Mouse (Mus musculus) bone marrow macrophage, adult 2 months (primary cell): Measurements from ENCODE around the gene Rtel1. TPM values are rescaled to one million over a fixed set of nuclear protein-coding genes. Genes with fewer than 3 reads are reported as not detected.

Experiments
- H3K27ac ChIP-seq: 2 replicates; pipeline ENCODE4 v1.5.1; 2012; ENCODE audit warnings: low read depth, low read length; ENCODE audit not compliant: insufficient read depth
- H3K4me1 ChIP-seq: 2 replicates; pipeline ENCODE4 v1.6.1; 2012; ENCODE audit warnings: low read length; ENCODE audit not compliant: control insufficient read depth, insufficient read depth
- H3K4me3 ChIP-seq: 2 replicates; pipeline ENCODE4 v1.5.1; 2012; ENCODE audit warnings: mild to moderate bottlenecking, low read length, moderate library complexity; ENCODE audit not compliant: insufficient read depth
- CTCF ChIP-seq: IDR thresholded peaks from 2 replicates; pipeline ENCODE4 v1.5.1; 2012; ENCODE audit warnings: low read depth, mild to moderate bottlenecking, low read length, moderate library complexity
- POLR2A ChIP-seq: IDR thresholded peaks from 2 replicates; pipeline ENCODE4 v1.6.1; 2012; ENCODE audit warnings: mild to moderate bottlenecking, low read depth, low read length, borderline replicate concordance
- polyA plus RNA-seq: library from polyadenylated mRNA; stranded (reverse); fragments of >200 nt; gene quantifications from 2 replicates; pipeline ENCODE4 v1.2.4, GENCODE M21; 2012; ENCODE audit not compliant: missing spikeins, insufficient read depth, insufficient read length

The Rtel1 gene
- polyA plus RNA-seq, 1 experiment: 17.1 TPM

GRCm38 (mm10) chr2:181370001-181370400, 50.5 kb downstream of the Rtel1 start:
- Histone ChIP-seq H3K4me1 (peaks cover 14% of the 10 kb centered on the region), H3K4me3 (no peak overlapping the region), H3K27ac (no peak overlapping the region)
- TF ChIP-seq POLR2A (no peak), CTCF (no peak)

GRCm38 (mm10) chr2:181375787-181376186, 56.2 kb downstream of the Rtel1 start:
- TF ChIP-seq POLR2A (no peak), CTCF (no peak)
- H3K27ac ChIP-seq: no peak overlapping the region
- H3K4me3 ChIP-seq: no peak overlapping the region
- peaks cover 28% of the 10 kb centered on the region for H3K4me1 ChIP-seq

- Histone ChIP-seq H3K4me3 (no peak overlapping the region), H3K4me1 (peaks cover 28% of the 10 kb centered on the region), H3K27ac (no peak overlapping the region)
- TF ChIP-seq CTCF (no peak), POLR2A (no peak)
These were observed 57.7 kb downstream of the Rtel1 start for GRCm38 (mm10) chr2:181377230-181377629.

GRCm38 (mm10) chr2:181378701-181379100, 59.2 kb downstream of the Rtel1 start:
- no peak overlapping the region for H3K4me3 ChIP-seq
- peaks cover 28% of the 10 kb centered on the region for H3K4me1 ChIP-seq
- H3K27ac ChIP-seq: no peak overlapping the region
- no peak for TF ChIP-seq POLR2A

- TF ChIP-seq POLR2A: no peak
- TF ChIP-seq CTCF: no peak
- peaks cover 27% of the 10 kb centered on the region for H3K4me1 ChIP-seq
- H3K27ac ChIP-seq: no peak within 1 kb of the TSS
- no peak within 1 kb of the TSS for H3K4me3 ChIP-seq
These were observed 60.2 kb downstream of the Rtel1 start, which contains the start of gene Lime1 for GRCm38 (mm10) chr2:181379778-181380177. Gene Lime1, plus strand, starts transcription at chr2:181380078.

- Histone ChIP-seq H3K27ac (no peak overlapping the region), H3K4me3 (no peak overlapping the region), H3K4me1 (peaks cover 23% of the 10 kb centered on the region)
- TF ChIP-seq CTCF (no peak), POLR2A (no peak)
These were observed 60.7 kb downstream of the Rtel1 start for GRCm38 (mm10) chr2:181380251-181380650.

GRCm38 (mm10) chr2:181381107-181381506, 61.6 kb downstream of the Rtel1 start:
- Histone ChIP-seq H3K4me1 (peaks cover 19% of the 10 kb centered on the region), H3K27ac (no peak overlapping the region), H3K4me3 (no peak overlapping the region)
- TF ChIP-seq CTCF: no peak
- TF ChIP-seq POLR2A: no peak

GRCm38 (mm10) chr2:181381631-181382306, 62.2 kb downstream of the Rtel1 start:
- TF ChIP-seq POLR2A (no peak), CTCF (no peak)
- Histone ChIP-seq H3K27ac (no peak overlapping the region), H3K4me3 (no peak overlapping the region), H3K4me1 (peaks cover 15% of the 10 kb centered on the region)

- H3K27ac ChIP-seq: no peak overlapping the region
- no peaks in the 10 kb centered on the region for H3K4me1 ChIP-seq
- H3K4me3 ChIP-seq: no peak overlapping the region
- TF ChIP-seq POLR2A: no peak
- TF ChIP-seq CTCF: no peak
These were observed 64.9 kb downstream of the Rtel1 start for GRCm38 (mm10) chr2:181384463-181384862.

- Histone ChIP-seq H3K4me3 (no peak overlapping the region), H3K27ac (no peak overlapping the region), H3K4me1 (no peaks in the 10 kb centered on the region)
- TF ChIP-seq POLR2A (no peak), CTCF (no peak)
These were observed 65.4 kb downstream of the Rtel1 start for GRCm38 (mm10) chr2:181384919-181385391.

- Histone ChIP-seq H3K4me1 (no peaks in the 10 kb centered on the region), H3K27ac (no peak overlapping the region), H3K4me3 (no peak overlapping the region)
- TF ChIP-seq CTCF (no peak), POLR2A (no peak)
These were observed 66.3 kb downstream of the Rtel1 start for GRCm38 (mm10) chr2:181385885-181386284.
